Mouse (Mus musculus) bone marrow macrophage, adult 2 months (primary cell): ENCODE data around the gene Cldn7.

Experiments used
- CTCF ChIP-seq: IDR thresholded peaks from 2 replicates; pipeline ENCODE4 v1.5.1; 2012; ENCODE audit warnings: low read depth, mild to moderate bottlenecking, low read length, moderate library complexity
- POLR2A ChIP-seq: IDR thresholded peaks from 2 replicates; pipeline ENCODE4 v1.6.1; 2012; ENCODE audit warnings: mild to moderate bottlenecking, low read depth, low read length, borderline replicate concordance

DNA sequence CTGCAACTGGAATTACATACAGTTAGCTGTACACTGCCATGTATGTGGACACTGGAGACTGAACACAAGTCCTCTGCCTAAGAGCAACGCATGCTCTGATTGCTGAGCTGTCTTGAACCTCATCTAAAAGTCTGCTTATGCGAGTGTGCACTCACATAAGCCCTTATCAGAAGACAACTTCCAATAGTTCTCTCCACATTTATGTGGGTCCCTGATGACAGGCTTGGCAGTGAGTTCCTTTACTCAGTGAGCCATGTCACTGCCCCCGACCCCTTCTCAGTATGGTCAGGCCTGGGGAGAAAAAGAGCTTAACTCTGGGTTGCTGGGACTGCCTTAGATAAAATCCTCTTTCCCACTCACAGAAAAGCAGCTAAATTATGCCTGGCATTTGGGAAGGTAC is 52.1 kb downstream of the Cldn7 start, which contains the start of gene Dlg4:
- no peak for TF ChIP-seq POLR2A
- TF ChIP-seq CTCF: no peak
